Mouse (Mus musculus) forebrain, embryonic 14.5 days (tissue): ENCODE results near the gene Pcbp1. TPM values are rescaled to one million over a fixed set of nuclear protein-coding genes. Genes with fewer than 3 reads are reported as not detected.
A peak's percentile ranks its signal among the peaks of the same experiment; 100 is the strongest.
"Not testable (repeated sequence)": the region's sequence is repeated elsewhere in the genome, so short reads cannot be mapped to it uniquely, and the experiment has no call there.

Experiments
- ATAC-seq: fragments of 200-750 bp; cut with Nextera tagmentation; 2 replicates; pipeline ENCODE4 v1.8.0; 2017; ENCODE audit warnings: mild to moderate bottlenecking, moderate library complexity
- DNase-seq: peaks from one replicate; pipeline ENCODE4 v3.0.0-alpha.2; 2015; ENCODE audit warnings: low spot score
- H3K27ac ChIP-seq: fragments of 300-500 bp; sonication (generic); 2 replicates; pipeline ENCODE4 v1.5.1; 2014; ENCODE audit warnings: low read depth, mild to moderate bottlenecking, control low read depth, low read length, moderate library complexity
- H3K27me3 ChIP-seq: fragments of 300-500 bp; sonication (generic); replicated peaks from 2 replicates; pipeline ENCODE4 v1.6.1; 2014; ENCODE audit warnings: low read length, control low read depth, mixed read lengths; ENCODE audit not compliant: control insufficient read depth, insufficient read depth
- H3K36me3 ChIP-seq: fragments of 300-500 bp; sonication (generic); 2 replicates; pipeline ENCODE4 v1.6.1; 2014; ENCODE audit warnings: low read length, control low read depth; ENCODE audit not compliant: control insufficient read depth, insufficient read depth
- H3K4me1 ChIP-seq: fragments of 300-500 bp; sonication (generic); 2 replicates; pipeline ENCODE4 v1.6.1; 2014; ENCODE audit warnings: antibody characterized with exemption, low read length, control low read depth; ENCODE audit not compliant: control insufficient read depth, insufficient read depth
- H3K4me2 ChIP-seq: fragments of 300-500 bp; sonication (generic); 2 replicates; pipeline ENCODE4 v1.6.1; 2014; ENCODE audit warnings: mild to moderate bottlenecking, control low read depth, low read length
- H3K4me3 ChIP-seq: fragments of 300-500 bp; sonication (generic); 2 replicates; pipeline ENCODE4 v1.5.1; 2014; ENCODE audit warnings: low read depth, low read length, control low read depth
- H3K9ac ChIP-seq: fragments of 300-500 bp; sonication (generic); 2 replicates; pipeline ENCODE4 v1.6.1; 2014; ENCODE audit warnings: mild to moderate bottlenecking, low read length, control low read depth, moderate library complexity
- H3K9me3 ChIP-seq: fragments of 300-500 bp; sonication (generic); replicated peaks from 2 replicates; pipeline ENCODE4 v1.6.1; 2016; ENCODE audit warnings: low read length, control low read depth, mixed read lengths; ENCODE audit not compliant: control insufficient read depth
- WGBS: fragments of 180-500 bp; shearing (Covaris S2); extraction: QIAGEN DNeasy Blood & Tissue Kit; methylation state at CpG from one replicate; pipeline ENCODE4 v1.1.7; 2014; 5-methylcytosine and 5-hydroxymethylcytosine counted together
- polyA plus RNA-seq: library from polyadenylated mRNA; unstranded; fragments of >200 nt; fragmentation: Nextera tagmentation; extraction: Ambion mirVana; gene quantifications from 2 replicates; pipeline ENCODE4 v1.2.1, GENCODE M21; 2014

Pcbp1 gene
- polyA plus RNA-seq, 1 experiment from 2014 or later, result 176 TPM

DNA sequence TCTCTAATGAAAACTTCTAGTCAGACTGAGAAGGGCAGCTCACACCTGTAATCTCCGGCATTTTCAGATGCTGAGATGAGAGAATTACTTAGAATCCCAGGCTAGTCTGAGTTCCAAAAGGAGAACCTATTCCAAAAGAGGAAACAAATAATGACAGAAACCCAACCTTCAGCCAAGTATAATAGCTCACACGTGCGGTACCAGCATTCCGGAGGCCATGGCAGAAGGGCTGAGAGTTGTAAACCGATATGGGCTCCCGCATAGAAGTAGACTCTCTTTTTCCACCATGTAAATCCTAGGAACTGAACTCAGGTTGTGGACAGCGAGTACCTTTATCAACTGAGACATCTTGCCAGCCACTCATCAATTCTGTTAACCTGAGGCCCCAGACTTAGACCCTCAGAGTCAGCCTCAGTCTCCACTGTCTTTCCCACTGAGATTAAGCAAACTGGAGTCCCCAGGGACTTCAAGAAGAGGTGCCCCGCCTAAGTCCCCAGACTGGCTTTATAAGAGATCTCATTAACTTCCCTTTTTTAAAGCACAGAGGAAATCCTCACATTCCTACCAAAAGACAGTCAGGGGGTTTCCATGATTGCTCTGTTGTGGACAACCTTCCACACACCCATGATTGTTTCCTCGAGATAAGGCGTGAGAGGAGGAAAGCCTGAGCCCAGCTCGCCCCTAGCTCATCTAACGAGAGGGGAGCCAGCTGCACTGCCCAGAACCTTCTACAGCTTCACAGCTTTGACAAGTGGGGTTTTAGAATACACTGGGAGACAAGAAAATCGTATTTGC lies 32.5 kb downstream of the Pcbp1 start:
- WGBS, result 73% methylated on average over 13 of the region's 13 CpGs
- no peak overlapping the region for H3K27ac ChIP-seq
- DNase-seq (no peak), ATAC-seq (no peak)
- no peaks in the 10 kb centered on the region for H3K27me3 ChIP-seq
- no peaks in the 10 kb centered on the region for H3K9me3 ChIP-seq
- H3K4me1 ChIP-seq, result no peaks in the 10 kb centered on the region
- H3K4me2 ChIP-seq, result no peak overlapping the region
- H3K4me3 ChIP-seq, result no peak overlapping the region
- no peaks in the 10 kb centered on the region for H3K36me3 ChIP-seq
- H3K9ac ChIP-seq, result no peak overlapping the region

DNA sequence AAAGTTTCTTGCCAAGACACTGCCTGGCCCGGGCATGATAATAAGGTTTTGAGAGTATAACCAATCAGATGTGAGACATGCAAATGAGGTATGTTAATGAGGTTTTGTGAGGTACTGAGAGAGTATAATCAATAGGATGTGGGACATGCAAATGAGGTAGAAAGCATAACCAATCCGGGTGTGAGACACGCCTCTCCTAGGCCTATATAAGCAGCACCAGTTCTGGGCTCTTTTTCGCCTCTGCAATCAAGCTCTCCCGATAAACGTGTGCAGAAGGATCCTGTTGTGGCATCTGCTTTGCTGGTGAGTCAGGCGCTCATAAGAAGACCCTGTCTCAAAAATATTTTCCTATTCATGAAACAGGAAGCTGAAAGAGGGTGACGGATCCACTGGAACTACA lies 35.7 kb downstream of the Pcbp1 start:
- ATAC-seq, H3K4me3 ChIP-seq, H3K36me3 ChIP-seq, DNase-seq, H3K27me3 ChIP-seq, H3K9me3 ChIP-seq, H3K27ac ChIP-seq, H3K4me2 ChIP-seq, H3K9ac ChIP-seq: not testable (repeated sequence)
- 85% methylated on average over 8 of the region's 8 CpGs for WGBS
- H3K4me1 ChIP-seq, result peaks cover 11% of the 10 kb centered on the region

DNA sequence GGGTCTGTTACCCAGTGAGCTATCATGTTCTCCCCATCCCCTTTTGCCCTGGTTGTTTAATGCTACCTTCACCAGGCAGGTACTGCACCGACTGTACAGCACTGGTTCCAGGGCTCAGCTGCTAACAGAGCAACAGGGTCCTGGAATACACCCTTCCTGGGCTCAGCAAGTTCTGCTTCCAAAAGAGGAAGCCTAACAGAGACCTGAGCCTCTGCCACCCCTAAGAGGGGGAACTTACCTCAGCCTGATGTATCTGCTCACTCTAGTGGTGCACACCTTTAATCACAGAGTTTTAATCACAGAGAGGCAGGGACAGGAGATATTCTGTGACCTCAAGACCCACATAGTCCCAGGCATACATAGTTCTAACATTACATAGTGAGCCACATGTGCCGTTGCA lies 36.2 kb downstream of the Pcbp1 start:
- no peak overlapping the region for H3K4me2 ChIP-seq
- WGBS, result 92% methylated on average over 2 of the region's 2 CpGs

DNA sequence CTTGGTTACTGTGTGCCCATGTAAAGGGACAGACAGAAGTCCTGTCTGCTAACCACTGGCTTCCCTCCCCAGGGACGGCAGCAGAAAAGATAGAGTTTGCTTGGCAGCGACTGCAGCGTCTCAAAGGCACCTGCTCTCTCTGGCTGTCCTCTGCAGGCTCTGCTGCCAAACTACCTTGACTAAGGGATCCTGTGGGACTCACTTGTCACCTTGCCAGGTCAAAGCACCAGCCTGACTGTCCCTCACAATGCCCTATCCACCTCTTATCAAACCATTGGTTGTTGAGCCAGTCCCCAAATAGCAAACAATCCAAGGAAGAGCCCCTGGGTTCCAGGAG lies 38.0 kb downstream of the Pcbp1 start:
- ATAC-seq (no peak), DNase-seq (no peak)
- 28% methylated on average over 3 of the region's 3 CpGs for WGBS
- Histone ChIP-seq H3K9me3 (no peaks in the 10 kb centered on the region), H3K27me3 (no peaks in the 10 kb centered on the region), H3K36me3 (no peaks in the 10 kb centered on the region), H3K27ac (peak overlapping the region; percentile 98), H3K4me2 (peak overlapping the region; percentile 41; the same call in 1 of the 2 replicates), H3K4me3 (no peak overlapping the region), H3K9ac (peak overlapping the region; percentile 68), H3K4me1 (peaks cover 11% of the 10 kb centered on the region)

More for the DNA sequence above, 36.2 kb downstream of the Pcbp1 start:
- DNase-seq (no peak), ATAC-seq (no peak)
- no peak overlapping the region for H3K27ac ChIP-seq
- H3K9me3 ChIP-seq, result no peaks in the 10 kb centered on the region
- no peaks in the 10 kb centered on the region for H3K36me3 ChIP-seq
- no peak overlapping the region for H3K4me3 ChIP-seq
- no peaks in the 10 kb centered on the region for H3K27me3 ChIP-seq
- H3K4me1 ChIP-seq, result peaks cover 11% of the 10 kb centered on the region
- no peak overlapping the region for H3K9ac ChIP-seq

DNA sequence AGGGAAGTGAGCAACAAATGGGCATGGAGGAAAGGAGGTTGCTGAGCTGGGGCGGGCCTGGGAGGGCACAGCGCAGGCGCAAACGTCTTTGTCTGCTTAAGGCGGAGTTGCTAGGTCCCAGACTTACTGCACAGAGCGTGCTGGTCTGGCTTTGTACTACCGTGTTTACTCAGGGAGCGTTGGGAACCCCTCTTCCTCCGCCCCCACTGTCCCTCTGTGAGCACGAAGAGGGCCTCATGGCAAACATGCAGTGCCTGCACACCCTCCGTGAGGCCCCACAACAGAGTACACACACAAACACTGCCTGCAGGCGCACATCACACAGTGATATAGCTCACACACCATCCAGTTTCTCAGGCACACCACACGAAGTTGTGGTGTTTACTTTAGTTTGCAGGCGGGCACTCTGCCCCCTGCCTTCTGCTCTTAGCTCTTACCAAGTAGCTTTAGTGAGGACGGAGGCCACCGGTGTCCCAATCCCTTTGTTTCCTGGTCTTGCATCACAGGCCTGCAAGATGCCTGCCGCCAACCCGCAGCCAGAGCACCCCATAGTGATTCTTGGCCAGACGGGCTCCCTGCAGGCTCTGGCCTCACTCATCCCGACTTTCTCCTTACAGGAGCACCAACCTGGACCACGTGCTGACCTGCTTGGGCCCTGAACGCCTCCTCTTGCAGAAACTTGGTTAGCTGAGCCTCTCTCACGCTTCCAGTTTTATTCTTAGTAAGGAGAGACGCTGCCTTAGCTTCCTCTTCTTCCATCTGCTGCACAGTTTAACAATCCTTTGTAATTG lies 38.6 kb downstream of the Pcbp1 start:
- H3K4me2 ChIP-seq, result peak overlapping the region; percentile 41
- ATAC-seq (peak; percentile 97), DNase-seq (peak; percentile 94)
- no peaks in the 10 kb centered on the region for H3K36me3 ChIP-seq
- 0 out of 2 replicates have a peak overlapping the region, but pooled peaks have one; percentile 6 for H3K4me3 ChIP-seq
- H3K27ac ChIP-seq, result peak overlapping the region; percentile 98
- H3K27me3 ChIP-seq, result no peaks in the 10 kb centered on the region
- H3K4me1 ChIP-seq, result peaks cover 11% of the 10 kb centered on the region
- peak overlapping the region; percentile 68 for H3K9ac ChIP-seq
- no peaks in the 10 kb centered on the region for H3K9me3 ChIP-seq
- WGBS, result 4% methylated on average over 23 of the region's 24 CpGs

DNA sequence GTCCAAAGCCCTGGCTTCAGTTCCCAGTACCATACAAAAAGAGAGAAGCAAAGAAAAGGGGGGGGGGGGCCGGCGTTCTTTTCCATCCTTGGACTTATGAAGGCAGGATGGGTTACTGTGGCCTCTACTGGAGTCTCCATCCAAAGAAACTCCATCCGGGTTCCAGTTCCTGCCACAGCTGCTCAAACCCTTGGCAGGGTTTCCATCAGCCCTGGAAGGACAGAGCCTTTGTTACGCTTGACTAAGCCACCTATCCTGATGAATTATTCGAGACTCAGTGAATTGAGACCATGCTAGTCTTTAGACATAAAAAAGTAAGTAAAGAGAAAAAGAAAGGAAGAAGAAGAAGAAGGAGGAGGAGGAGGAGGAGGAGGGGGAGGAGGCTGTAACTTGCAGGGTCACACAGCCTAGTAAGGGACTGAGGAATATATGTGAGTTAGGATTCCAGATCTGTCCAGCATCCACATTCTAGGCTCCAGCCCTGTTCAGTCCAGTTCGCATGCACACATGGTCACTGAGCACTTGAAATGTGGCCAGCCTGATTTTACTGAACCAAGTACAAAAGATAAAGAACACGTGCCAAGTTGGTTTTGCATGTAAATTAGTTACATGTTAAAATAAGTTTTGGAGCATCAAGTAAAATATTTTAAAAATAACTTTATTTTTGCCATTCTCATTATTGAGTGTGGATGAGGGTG lies 40.0 kb downstream of the Pcbp1 start:
- H3K9me3 ChIP-seq, result no peaks in the 10 kb centered on the region
- no peaks in the 10 kb centered on the region for H3K27me3 ChIP-seq
- peaks cover 11% of the 10 kb centered on the region for H3K4me1 ChIP-seq
- H3K36me3 ChIP-seq, result no peaks in the 10 kb centered on the region
- H3K27ac ChIP-seq, result no peak overlapping the region
- no peak overlapping the region for H3K4me2 ChIP-seq
- peak; percentile 16 for DNase-seq
- no peak overlapping the region for H3K4me3 ChIP-seq
- 56% methylated on average over 7 of the region's 7 CpGs for WGBS
- ATAC-seq, result no peak
- H3K9ac ChIP-seq, result no peak overlapping the region

DNA sequence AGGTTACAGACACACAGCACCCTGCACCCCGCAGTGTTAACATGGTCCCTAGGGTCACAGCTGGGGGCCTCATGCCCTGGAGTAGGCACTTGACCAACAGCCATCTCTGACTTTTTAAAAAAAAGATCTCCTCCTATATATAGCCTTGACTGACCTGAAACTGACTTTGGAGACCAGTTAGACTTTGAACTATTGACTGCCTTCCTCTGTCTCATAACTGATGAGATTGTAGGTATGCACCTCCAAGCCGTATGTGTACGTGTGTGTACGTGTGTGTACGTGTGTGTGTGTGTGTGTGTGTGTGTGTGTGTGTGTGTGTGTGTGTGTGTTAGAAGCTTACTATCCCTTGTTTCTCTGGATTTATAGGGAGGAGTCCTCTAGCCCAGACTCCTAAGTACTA lies 44.2 kb downstream of the Pcbp1 start:
- no peak overlapping the region for H3K4me3 ChIP-seq
- WGBS, result 93% methylated on average over 5 of the region's 5 CpGs
- H3K36me3 ChIP-seq, result no peaks in the 10 kb centered on the region
- no peak for ATAC-seq
- DNase-seq, result no peak
- H3K4me2 ChIP-seq, result no peak overlapping the region
- no peak overlapping the region for H3K27ac ChIP-seq
- H3K9me3 ChIP-seq, result no peaks in the 10 kb centered on the region
- H3K27me3 ChIP-seq, result no peaks in the 10 kb centered on the region
- H3K4me1 ChIP-seq, result no peaks in the 10 kb centered on the region
- no peak overlapping the region for H3K9ac ChIP-seq

DNA sequence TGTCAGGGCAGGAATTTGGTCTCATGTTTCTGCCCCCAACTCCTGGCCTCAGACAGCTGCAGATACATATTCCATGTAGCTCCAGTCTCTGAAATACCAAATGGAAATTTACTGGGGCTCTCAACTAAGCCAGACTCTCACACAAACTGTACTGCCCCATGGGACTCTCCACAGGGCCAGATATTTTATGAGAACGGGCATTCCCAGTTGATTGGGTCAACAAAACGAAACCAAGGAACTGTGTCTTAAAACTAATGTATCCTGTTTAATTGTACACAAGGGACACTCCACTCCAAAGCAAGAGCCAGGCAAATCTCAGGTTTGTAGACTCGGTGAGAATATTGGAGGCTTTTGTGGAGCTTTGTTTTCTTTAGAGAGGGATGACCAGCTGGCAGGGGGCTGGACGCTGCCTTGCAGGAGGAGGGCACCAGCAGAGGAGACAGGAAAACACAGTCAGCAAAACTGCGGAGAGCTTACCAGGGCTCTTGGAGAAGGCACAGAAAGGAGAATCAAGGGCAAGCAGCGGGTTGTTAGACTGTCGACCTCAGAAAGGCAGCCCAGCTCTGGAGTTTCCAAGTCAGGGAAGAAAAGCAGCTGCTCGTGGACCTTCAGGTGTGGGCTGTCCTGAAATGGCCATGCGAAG lies 45.8 kb downstream of the Pcbp1 start:
- Histone ChIP-seq H3K36me3 (no peaks in the 10 kb centered on the region), H3K4me1 (no peaks in the 10 kb centered on the region), H3K27me3 (no peaks in the 10 kb centered on the region), H3K4me2 (no peak overlapping the region), H3K9me3 (no peaks in the 10 kb centered on the region), H3K27ac (no peak overlapping the region), H3K9ac (no peak overlapping the region), H3K4me3 (no peak overlapping the region)
- ATAC-seq, result no peak
- no peak for DNase-seq
- 46% methylated on average over 9 of the region's 9 CpGs for WGBS
